Mouse (Mus musculus) monocyte, adult 5-6 weeks (primary cell): Measurements from ENCODE around the gene Tpst1. TPM values are rescaled to one million over a fixed set of nuclear protein-coding genes. Genes with fewer than 3 reads are reported as not detected.
A peak's percentile ranks its signal among the peaks of the same experiment; 100 is the strongest.
"Not testable (repeated sequence)": the region's sequence is repeated elsewhere in the genome, so short reads cannot be mapped to it uniquely, and the experiment has no call there.

Experiments
- ATAC-seq: fragments of 153-309, 156-312 bp; replicated peaks from 2 replicates; pipeline ENCODE4 v1.8.0; 2017; ENCODE audit warnings: mild to moderate bottlenecking; ENCODE audit not compliant: low TSS enrichment, insufficient number of reproducible peaks, severe bottlenecking, poor library complexity, low FRiP score
- total RNA-seq: library from RNA; stranded (forward); fragments of 200-1000, 200-491, 200-594 nt; gene quantifications from 3 replicates; pipeline ENCODE4 v1.2.3, GENCODE M21; 2017

Gene Tpst1
- total RNA-seq, result 8.2 to 14.2 TPM (median 11.6 TPM) in 3 replicates

GRCm38 (mm10) chr5:130073026-130073425 is at the start of gene Tpst1:
Tpst1 (plus strand) TSS chr5:130073326.
- no peak for ATAC-seq

- peak; percentile 88 for ATAC-seq
Observed at GRCm38 (mm10) chr5:130023767-130024539, 49.2 kb upstream of the Tpst1 start.

GRCm38 (mm10) chr5:130027134-130027533 is 46.0 kb upstream of the Tpst1 start:
- ATAC-seq, result no peak

GRCm38 (mm10) chr5:130027696-130028095 is 45.4 kb upstream of the Tpst1 start:
- no peak for ATAC-seq

- peak; percentile 87 for ATAC-seq
Observed at GRCm38 (mm10) chr5:130029142-130029897, 43.8 kb upstream of the Tpst1 start, which contains the start of the genes Asl and Crcp. Asl (minus strand) TSS chr5:130029247. Crcp (plus strand) TSS chr5:130029290.

GRCm38 (mm10) chr5:130031410-130032390 is 41.4 kb upstream of the Tpst1 start:
- no peak for ATAC-seq

GRCm38 (mm10) chr5:130033869-130034268 is 39.3 kb upstream of the Tpst1 start:
- no peak for ATAC-seq

GRCm38 (mm10) chr5:130036300-130036699 is 36.8 kb upstream of the Tpst1 start:
- not testable (repeated sequence) for ATAC-seq

GRCm38 (mm10) chr5:130037752-130038455 is 35.2 kb upstream of the Tpst1 start:
- 0 out of 2 replicates have a peak, but pooled peaks have one; percentile 55 for ATAC-seq

- no peak for ATAC-seq
Observed at GRCm38 (mm10) chr5:130040797-130041196, 32.3 kb upstream of the Tpst1 start.

- ATAC-seq, result no peak
Observed at GRCm38 (mm10) chr5:130041262-130041661, 31.9 kb upstream of the Tpst1 start.

GRCm38 (mm10) chr5:130043741-130044140 is 29.4 kb upstream of the Tpst1 start:
- ATAC-seq, result no peak

- 0 out of 2 replicates have a peak, but pooled peaks have one; percentile 37 for ATAC-seq
Observed at GRCm38 (mm10) chr5:130044201-130044695, 28.9 kb upstream of the Tpst1 start.

- ATAC-seq, result no peak
Observed at GRCm38 (mm10) chr5:130046100-130046499, 27.0 kb upstream of the Tpst1 start.

GRCm38 (mm10) chr5:130046589-130046988 is 26.5 kb upstream of the Tpst1 start:
- no peak for ATAC-seq

- ATAC-seq, result no peak
Observed at GRCm38 (mm10) chr5:130047013-130047412, 26.1 kb upstream of the Tpst1 start.

GRCm38 (mm10) chr5:130048786-130049520 is 24.2 kb upstream of the Tpst1 start:
- ATAC-seq, result no peak
